Mouse (Mus musculus) heart, embryonic 14.5 days (tissue): ENCODE measurements at regions not wholly inside any gene's neighbourhood (a gene's known extent, or its start where the extent isn't known, plus 50 kb on each side); places are given as distances from the start of the nearest gene placed in this dataset.

Source experiments
- ATAC-seq: fragments of 200-750 bp; cut with Nextera tagmentation; 2 replicates; pipeline ENCODE4 v1.8.0; 2017; ENCODE audit warnings: low read depth, moderate TSS enrichment; ENCODE audit not compliant: insufficient number of reproducible peaks, insufficient read depth, low FRiP score
- H3K27ac ChIP-seq, 2 experiments: fragments of 200-500 bp in 1 of 2; fragments of 300-500 bp in 1 of 2; sonication (generic) in 1 of 2; replicated peaks in 1 of 2; 2 replicates each; pipeline ENCODE4 v1.5.1; 2012 to 2014; ENCODE audit warnings: low read depth in 2 of 2, low read length in 2 of 2, control low read depth in 1 of 2, mild to moderate bottlenecking in 1 of 2, mixed read lengths in 1 of 2; ENCODE audit not compliant: control insufficient read depth in 1 of 2, insufficient read depth in 1 of 2
- H3K27me3 ChIP-seq: fragments of 300-500 bp; sonication (generic); 2 replicates; pipeline ENCODE4 v1.6.1; 2014; ENCODE audit warnings: mild to moderate bottlenecking, low read length, control low read depth; ENCODE audit not compliant: control insufficient read depth, insufficient read depth
- H3K36me3 ChIP-seq: fragments of 300-500 bp; sonication (generic); 2 replicates; pipeline ENCODE4 v1.6.1; 2014; ENCODE audit warnings: mild to moderate bottlenecking, control low read depth, low read length, mixed read lengths; ENCODE audit not compliant: control insufficient read depth, insufficient read depth
- H3K4me1 ChIP-seq, 2 experiments: fragments of 200-500 bp in 1 of 2; fragments of 300-500 bp in 1 of 2; sonication (generic) in 1 of 2; 2 replicates each; pipeline ENCODE4 v1.6.1; 2012 to 2014; ENCODE audit warnings: low read length in 2 of 2, control low read depth in 1 of 2, mixed read lengths in 1 of 2; ENCODE audit not compliant: control insufficient read depth in 2 of 2, insufficient read depth in 2 of 2
- H3K4me2 ChIP-seq: fragments of 300-500 bp; sonication (generic); 2 replicates; pipeline ENCODE4 v1.6.1; 2014; ENCODE audit warnings: mild to moderate bottlenecking, low read length
- H3K4me3 ChIP-seq, 2 experiments: fragments of 200-500 bp in 1 of 2; fragments of 300-500 bp in 1 of 2; sonication (generic) in 1 of 2; 2 replicates each; pipeline ENCODE4 v1.5.1; 2012 to 2014; ENCODE audit warnings: low read length in 2 of 2, mild to moderate bottlenecking in 2 of 2, control low read depth in 1 of 2, low read depth in 1 of 2, moderate library complexity in 1 of 2; ENCODE audit not compliant: control insufficient read depth in 1 of 2, insufficient read depth in 1 of 2
- H3K9ac ChIP-seq: fragments of 300-500 bp; sonication (generic); 2 replicates; pipeline ENCODE4 v1.6.1; 2014; ENCODE audit warnings: mild to moderate bottlenecking, low read length
- H3K9me3 ChIP-seq: fragments of 300-500 bp; sonication (generic); 2 replicates; pipeline ENCODE4 v1.6.1; 2016; ENCODE audit warnings: low read length, control low read depth; ENCODE audit not compliant: control insufficient read depth
- WGBS: fragments of 180-500 bp; shearing (Covaris S2); extraction: QIAGEN DNeasy Blood & Tissue Kit; methylation state at CpG from one replicate; pipeline ENCODE4 v1.1.7; 2014; 5-methylcytosine and 5-hydroxymethylcytosine counted together

DNA sequence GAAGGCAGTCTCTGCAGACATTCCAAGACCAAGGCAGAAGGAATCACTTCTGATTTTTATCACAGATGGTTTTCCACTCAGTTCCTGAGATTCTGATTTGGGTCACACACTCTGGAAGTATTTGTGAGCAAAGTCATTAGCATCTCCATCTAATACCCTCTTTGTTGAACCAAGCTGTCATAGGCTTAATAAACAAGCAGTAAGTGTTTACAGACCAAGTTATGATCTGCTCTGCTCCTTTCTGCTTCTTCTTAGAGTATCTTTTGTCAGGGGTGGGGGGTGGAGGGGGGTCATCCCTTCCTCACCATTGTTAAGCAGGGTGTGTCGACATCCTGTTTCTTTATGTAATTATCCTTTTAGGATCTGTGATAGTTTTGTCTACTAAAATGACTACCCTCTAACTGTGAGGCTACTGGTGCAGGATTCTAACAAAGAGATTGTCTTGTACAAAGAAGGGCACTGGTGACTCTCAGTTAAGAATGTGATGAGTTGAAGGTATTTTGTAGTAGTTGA is 358.2 kb upstream of the Adgrl2 start:
- 42% methylated on average over 1 of the region's 1 CpGs for WGBS
- Histone ChIP-seq H3K9ac (no peak overlapping the region), H3K4me3 (no peak overlapping the region), H3K36me3 (no peaks in the 10 kb centered on the region), H3K4me1 (peaks cover 4 to 26% of the 10 kb centered on the region in 2 experiments), H3K9me3 (no peaks in the 10 kb centered on the region), H3K27ac (peak overlapping the region; percentile 38 to 69; a peak in 2 of 4 replicates), H3K4me2 (no peak overlapping the region), H3K27me3 (no peaks in the 10 kb centered on the region)
- ATAC-seq: no peak

GRCm38 (mm10) chr3:149347241-149347992 is 357.1 kb upstream of the Adgrl2 start:
- Histone ChIP-seq H3K36me3 (no peaks in the 10 kb centered on the region), H3K27ac (no peak overlapping the region), H3K4me1 (peaks cover 4 to 21% of the 10 kb centered on the region in 2 experiments; a peak in 3 of 4 replicates), H3K9me3 (no peaks in the 10 kb centered on the region), H3K4me2 (no peak overlapping the region), H3K9ac (no peak overlapping the region), H3K27me3 (no peaks in the 10 kb centered on the region), H3K4me3 (no peak overlapping the region)
- ATAC-seq: no peak
- WGBS: 70% methylated on average over 6 of the region's 6 CpGs

DNA sequence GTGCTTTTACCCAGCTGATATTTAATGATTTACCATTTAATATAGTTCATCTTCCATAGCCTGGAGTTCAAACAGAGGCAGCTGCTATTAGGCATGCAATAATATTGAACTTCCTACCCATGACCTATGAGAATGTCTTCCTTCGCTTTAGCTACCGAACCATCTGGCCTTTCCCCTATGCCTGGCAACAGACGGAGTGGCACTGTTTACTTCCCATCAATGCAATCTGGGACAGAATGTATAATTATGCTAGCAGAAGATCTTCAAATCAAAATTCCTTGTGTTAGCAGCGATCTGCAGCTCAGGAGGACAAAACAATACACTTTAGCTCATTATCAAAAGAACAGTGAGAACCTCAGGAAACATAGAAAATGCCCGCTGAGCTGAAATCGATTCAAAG is 352.2 kb upstream of the Adgrl2 start:
- H3K27ac ChIP-seq: no peak overlapping the region
- ATAC-seq: no peak
- 86% methylated on average over 6 of the region's 6 CpGs for WGBS
- H3K27me3 ChIP-seq: no peaks in the 10 kb centered on the region
- H3K4me3 ChIP-seq: no peak overlapping the region
- H3K4me2 ChIP-seq: no peak overlapping the region
- no peaks in the 10 kb centered on the region for H3K9me3 ChIP-seq
- peaks cover 4 to 8% of the 10 kb centered on the region in 2 experiments; a peak in 3 of 4 replicates for H3K4me1 ChIP-seq
- H3K36me3 ChIP-seq: no peaks in the 10 kb centered on the region
- no peak overlapping the region for H3K9ac ChIP-seq

GRCm38 (mm10) chr3:149339374-149339753 is 349.0 kb upstream of the Adgrl2 start:
- WGBS: 90% methylated on average over 3 of the region's 3 CpGs
- Histone ChIP-seq H3K9ac (no peak overlapping the region), H3K27ac (no peak overlapping the region), H3K9me3 (no peaks in the 10 kb centered on the region), H3K36me3 (no peaks in the 10 kb centered on the region), H3K4me1 (peaks cover 1 to 5% of the 10 kb centered on the region in 2 experiments; a peak in 2 of 4 replicates), H3K4me3 (no peak overlapping the region), H3K27me3 (no peaks in the 10 kb centered on the region), H3K4me2 (no peak overlapping the region)
- no peak for ATAC-seq

DNA sequence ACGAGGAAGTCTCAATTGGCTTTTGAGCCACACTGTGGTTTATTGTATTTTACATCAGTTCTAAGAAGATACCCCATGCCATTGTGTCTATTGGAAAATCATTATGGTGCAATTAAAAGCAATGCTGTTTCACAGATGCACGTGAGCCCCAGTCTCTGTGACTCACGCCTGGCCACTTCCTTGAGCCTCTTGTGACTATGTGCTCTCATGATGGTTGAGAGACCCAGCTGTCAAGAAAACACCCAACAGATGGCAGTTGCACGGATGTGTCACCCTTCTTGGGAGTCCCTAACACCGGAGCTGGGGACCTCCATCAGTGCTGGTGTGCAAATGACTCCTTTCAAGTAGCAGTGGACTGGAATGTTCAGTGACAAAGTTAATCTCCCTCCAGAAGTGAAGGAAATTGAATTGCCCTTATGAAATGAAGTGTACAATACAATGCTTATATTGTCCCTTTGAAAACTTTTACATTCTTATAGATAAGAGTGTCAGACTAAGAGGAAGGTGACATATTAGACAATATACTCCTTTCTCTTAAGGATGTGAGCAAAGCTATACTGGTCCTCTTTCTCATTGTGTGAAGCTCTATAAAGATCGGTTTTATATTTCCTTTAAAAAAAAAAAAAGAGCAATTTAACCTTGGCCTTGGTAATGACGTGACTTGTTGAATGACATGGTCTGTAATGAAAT is 348.5 kb upstream of the Adgrl2 start:
- no peak overlapping the region for H3K4me3 ChIP-seq
- ATAC-seq: no peak
- H3K9ac ChIP-seq: no peak overlapping the region
- H3K4me2 ChIP-seq: no peak overlapping the region
- 73% methylated on average over 7 of the region's 7 CpGs for WGBS
- H3K36me3 ChIP-seq: no peaks in the 10 kb centered on the region
- no peaks in the 10 kb centered on the region for H3K27me3 ChIP-seq
- H3K9me3 ChIP-seq: no peaks in the 10 kb centered on the region
- H3K4me1 ChIP-seq: no peaks in the 10 kb centered on the region; a peak in 1 of 4 replicates
- no peak overlapping the region for H3K27ac ChIP-seq

- H3K9me3 ChIP-seq: no peaks in the 10 kb centered on the region
- no peaks in the 10 kb centered on the region for H3K36me3 ChIP-seq
- H3K4me1 ChIP-seq: peaks cover 10 to 15% of the 10 kb centered on the region in 2 experiments
- H3K4me3 ChIP-seq: no peak overlapping the region
- 73% methylated on average over 6 of the region's 6 CpGs for WGBS
- ATAC-seq: no peak
- H3K27ac ChIP-seq: no peak overlapping the region
- H3K4me2 ChIP-seq: no peak overlapping the region
- no peak overlapping the region for H3K9ac ChIP-seq
- H3K27me3 ChIP-seq: no peaks in the 10 kb centered on the region
Measured at GRCm38 (mm10) chr3:149335259-149335658, 344.9 kb upstream of the Adgrl2 start.

GRCm38 (mm10) chr3:149333607-149334006 is 343.3 kb upstream of the Adgrl2 start:
- no peak overlapping the region for H3K4me2 ChIP-seq
- WGBS: 68% methylated on average over 5 of the region's 5 CpGs

More at GRCm38 (mm10) chr3:149333607-149334006, 343.3 kb upstream of the Adgrl2 start:
- H3K27me3 ChIP-seq: no peaks in the 10 kb centered on the region
- H3K9me3 ChIP-seq: no peaks in the 10 kb centered on the region
- no peak for ATAC-seq
- no peak overlapping the region for H3K27ac ChIP-seq
- H3K4me3 ChIP-seq: no peak overlapping the region
- no peak overlapping the region for H3K9ac ChIP-seq
- H3K4me1 ChIP-seq: peaks cover 12 to 15% of the 10 kb centered on the region in 2 experiments
- H3K36me3 ChIP-seq: no peaks in the 10 kb centered on the region
